Mouse (Mus musculus): ENCODE results near the gene Itga3.

GRCm38 (mm10) chr11:95015484-95015883, 61.1 kb downstream of the Itga3 start:
- TF ChIP-seq POLR2A (IDR thresholded peaks at IDR 0.05; ENCODE audit: borderline replicate concordance, insufficient read depth, low read length) (no peak), CTCF (IDR thresholded peaks at IDR 0.05; ENCODE audit: borderline replicate concordance, insufficient read depth, low read depth, low read length) (no peak)

All from cerebellum, adult 2 months (tissue).